Mouse (Mus musculus) myocyte (in vitro differentiated cells): ENCODE results near the gene Glb1. TPM values are rescaled to one million over a fixed set of nuclear protein-coding genes. Genes with fewer than 3 reads are reported as not detected.
"Not testable (repeated sequence)": the region's sequence is repeated elsewhere in the genome, so short reads cannot be mapped to it uniquely, and the experiment has no call there.

Experiments
- H3K27me3 ChIP-seq: one replicate; pipeline ENCODE4 v1.6.1; 2011; ENCODE audit not compliant: control insufficient read depth, insufficient read depth, insufficient read length
- H3K36me3 ChIP-seq: one replicate; pipeline ENCODE4 v1.6.1; 2011; ENCODE audit not compliant: control insufficient read depth, insufficient read depth
- H3K4me2 ChIP-seq: one replicate; pipeline ENCODE4 v1.6.1; 2011; ENCODE audit warnings: low read depth, control low read depth
- H3K4me3 ChIP-seq: one replicate; pipeline ENCODE4 v1.5.1; 2011; ENCODE audit warnings: mild to moderate bottlenecking, control low read depth, moderate library complexity
- H3K79me2 ChIP-seq: one replicate; pipeline ENCODE4 v1.6.1; 2011; ENCODE audit not compliant: control insufficient read depth, insufficient read depth
- H3ac ChIP-seq: one replicate; pipeline ENCODE4 v1.6.1; 2011; ENCODE audit not compliant: control insufficient read depth, insufficient read length
- CEBPB ChIP-seq: IDR thresholded peaks from 2 replicates; pipeline ENCODE4 v1.6.1; 2011; ENCODE audit warnings: mild to moderate bottlenecking, moderate library complexity; ENCODE audit not compliant: poor library complexity, insufficient read depth, severe bottlenecking
- E2F4 ChIP-seq: IDR thresholded peaks from one replicate; pipeline ENCODE4 v1.6.1; 2011; ENCODE audit warnings: mild to moderate bottlenecking, control low read depth, moderate library complexity; ENCODE audit not compliant: insufficient read depth
- MAX ChIP-seq: IDR thresholded peaks from one replicate; pipeline ENCODE4 v1.6.1; 2011; ENCODE audit warnings: low read depth, mild to moderate bottlenecking, control low read depth
- MYOD1 ChIP-seq, 3 experiments: IDR thresholded peaks; one replicate each; pipeline ENCODE4 v1.6.1; 2011; ENCODE audit warnings: control low read depth in 2 of 3, low read depth in 2 of 3, mild to moderate bottlenecking in 2 of 3, moderate library complexity in 1 of 3; ENCODE audit not compliant: insufficient read length in 2 of 3, control insufficient read depth in 1 of 3
- MYOG ChIP-seq, 3 experiments: IDR thresholded peaks; one replicate each; pipeline ENCODE4 v1.6.1; 2011; ENCODE audit warnings: control low read depth in 2 of 3, low read depth in 2 of 3, mild to moderate bottlenecking in 2 of 3; ENCODE audit not compliant: insufficient read length in 2 of 3, control insufficient read depth in 1 of 3, insufficient read depth in 1 of 3
- POLR2A ChIP-seq: IDR thresholded peaks from one replicate; pipeline ENCODE4 v1.6.1; 2011; ENCODE audit warnings: low read depth, mild to moderate bottlenecking, control low read depth, moderate library complexity; ENCODE audit not compliant: insufficient read length
- POLR2AphosphoS2 ChIP-seq: IDR thresholded peaks from one replicate; pipeline ENCODE4 v1.6.1; 2011; ENCODE audit warnings: low read depth, control low read depth; ENCODE audit not compliant: insufficient read length
- REST ChIP-seq: IDR thresholded peaks from one replicate; pipeline ENCODE4 v1.6.1; 2011; ENCODE audit warnings: mild to moderate bottlenecking, control low read depth, moderate library complexity; ENCODE audit not compliant: insufficient read depth, insufficient read length
- SRF ChIP-seq: IDR thresholded peaks from one replicate; pipeline ENCODE4 v1.6.1; 2011; ENCODE audit warnings: low read depth; ENCODE audit not compliant: control insufficient read depth, insufficient read length
- TCF12 ChIP-seq: IDR thresholded peaks from one replicate; pipeline ENCODE4 v1.6.1; 2011; ENCODE audit warnings: mild to moderate bottlenecking, control low read depth; ENCODE audit not compliant: poor library complexity, insufficient read depth, severe bottlenecking
- USF1 ChIP-seq: IDR thresholded peaks from one replicate; pipeline ENCODE4 v1.6.1; 2011; ENCODE audit warnings: low read depth, mild to moderate bottlenecking, control low read depth, moderate library complexity
- polyA plus RNA-seq: library from polyadenylated mRNA; unstranded; fragments of >200 nt; fragmentation: generic; extraction: Trizol; gene quantifications from one replicate; pipeline ENCODE4 v1.2.1, GENCODE M21; 2012; ENCODE audit warnings: missing spikeins

The Glb1 gene
- polyA plus RNA-seq = 30.1 TPM

GRCm38 (mm10) chr9:114400949-114401684 lies at the start of gene Glb1, which contains the start of gene Tmppe:
Gene Glb1 (plus strand): TSS chr9:114401076.
Gene Tmppe (plus strand): TSS chr9:114401105.
- Histone ChIP-seq H3K27me3 (no peaks in the 10 kb centered on the region), H3K79me2 (peaks cover 14% of the 10 kb centered on the region), H3K4me2 (peak within 1 kb of the TSS; percentile 84), H3K4me3 (peak within 1 kb of the TSS; percentile 55), H3K36me3 (no peaks in the 10 kb centered on the region), H3ac (peak within 1 kb of the TSS; percentile 49)
- TF ChIP-seq REST (no peak), USF1 (peak; percentile 94), POLR2A (peak; percentile 86), MYOG (IDR thresholded peaks at IDR 0.05; ENCODE audit: control insufficient read depth in 1 of 3, insufficient read depth in 1 of 3, insufficient read length in 2 of 3, low read depth in 2 of 3) (peak; percentile 33 to 84 (median 49)), CEBPB (no peak), POLR2AphosphoS2 (peak; percentile 89), SRF (no peak), MYOD1 (IDR thresholded peaks at IDR 0.05; ENCODE audit: control insufficient read depth in 1 of 3, insufficient read length in 2 of 3, low read depth in 2 of 3) (peak in 2 of 3 experiments; percentile 85)

GRCm38 (mm10) chr9:114367783-114368470 lies 32.9 kb upstream of the Glb1 start:
- TF ChIP-seq TCF12 (no peak), POLR2A (no peak), USF1 (no peak), MYOG (IDR thresholded peaks at IDR 0.05; ENCODE audit: control insufficient read depth in 1 of 3, insufficient read depth in 1 of 3, insufficient read length in 2 of 3, low read depth in 2 of 3) (no peak)
- Histone ChIP-seq H3K4me3 (peak overlapping the region; percentile 7), H3ac (no peak overlapping the region), H3K4me2 (peak overlapping the region; percentile 58), H3K27me3 (no peaks in the 10 kb centered on the region), H3K36me3 (no peaks in the 10 kb centered on the region), H3K79me2 (no peaks in the 10 kb centered on the region)

GRCm38 (mm10) chr9:114368471-114368858 lies 32.4 kb upstream of the Glb1 start:
- no peaks in the 10 kb centered on the region for H3K79me2 ChIP-seq
- peak overlapping the region; percentile 7 for H3K4me3 ChIP-seq
- peak overlapping the region; percentile 58 for H3K4me2 ChIP-seq
- no peak overlapping the region for H3ac ChIP-seq
- no peak for TF ChIP-seq E2F4
- no peak for TF ChIP-seq MAX
- no peak for TF ChIP-seq MYOG (IDR thresholded peaks at IDR 0.05; ENCODE audit: control insufficient read depth in 1 of 3, insufficient read depth in 1 of 3, insufficient read length in 2 of 3, low read depth in 2 of 3)
- TF ChIP-seq POLR2A = no peak
- no peak for TF ChIP-seq REST
- TF ChIP-seq USF1 = no peak
- no peak for TF ChIP-seq SRF
- H3K27me3 ChIP-seq = no peaks in the 10 kb centered on the region
- no peaks in the 10 kb centered on the region for H3K36me3 ChIP-seq

DNA sequence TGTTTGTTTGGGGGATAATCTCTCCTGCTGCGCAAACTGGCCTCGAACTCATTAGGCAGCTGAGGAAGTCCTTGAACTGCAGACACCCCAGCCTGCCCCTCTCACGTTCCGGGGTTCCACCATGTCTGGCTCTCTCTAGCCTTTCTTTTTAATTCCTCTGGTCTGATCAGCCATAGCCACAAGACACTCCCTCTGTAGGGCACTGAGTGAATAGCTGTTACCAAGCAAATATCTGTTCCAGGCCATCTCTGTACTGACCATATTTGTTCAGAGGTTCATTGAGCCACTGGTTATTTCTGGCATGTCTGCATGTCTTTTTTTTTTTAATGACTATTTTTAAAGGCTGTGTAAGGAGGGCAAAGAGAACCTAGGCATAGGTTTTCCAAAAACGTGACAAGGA lies 31.5 kb upstream of the Glb1 start:
- H3K27me3 ChIP-seq, H3K4me3 ChIP-seq, H3K79me2 ChIP-seq, H3K4me2 ChIP-seq, H3K36me3 ChIP-seq, H3ac ChIP-seq: not testable (repeated sequence)

- H3K79me2 ChIP-seq, H3K4me2 ChIP-seq, H3K36me3 ChIP-seq, H3ac ChIP-seq, H3K27me3 ChIP-seq, H3K4me3 ChIP-seq: not testable (repeated sequence)
Observed at GRCm38 (mm10) chr9:114371717-114372116, 29.2 kb upstream of the Glb1 start.

DNA sequence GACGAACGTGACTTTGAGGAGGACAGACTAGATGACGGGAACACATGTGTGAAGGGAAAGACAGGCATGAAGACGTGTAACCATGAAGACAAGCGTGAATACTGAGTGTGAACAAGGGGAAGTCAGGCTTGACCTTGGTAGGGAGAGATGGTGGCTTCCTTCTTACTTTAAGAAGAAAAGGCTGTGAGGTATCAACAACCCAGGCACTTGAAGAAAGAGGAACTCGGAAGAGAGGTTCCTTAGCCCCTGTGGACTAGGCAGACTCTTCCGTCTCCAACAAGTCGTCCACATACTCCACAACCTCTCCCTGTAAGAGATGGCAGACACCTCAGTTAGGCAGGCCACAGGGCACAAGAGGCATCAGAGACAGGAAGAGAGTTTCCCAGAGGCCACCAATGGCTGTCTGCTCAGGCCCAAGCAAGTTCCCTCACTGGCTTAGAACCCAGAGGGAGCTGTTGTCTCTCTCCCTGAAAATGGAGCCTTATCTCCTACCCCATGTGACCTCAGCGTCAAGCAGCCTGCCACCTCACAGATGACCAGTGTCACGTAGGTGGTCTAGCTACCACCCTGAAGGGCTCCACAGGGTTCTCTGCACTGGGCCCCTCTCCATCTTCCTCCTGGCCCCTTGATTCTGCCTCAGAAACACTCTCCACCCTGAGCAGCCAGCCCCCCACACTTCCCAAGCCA lies 25.5 kb upstream of the Glb1 start:
- Histone ChIP-seq H3K4me3 (no peak overlapping the region), H3K36me3 (no peaks in the 10 kb centered on the region), H3ac (no peak overlapping the region), H3K27me3 (no peaks in the 10 kb centered on the region), H3K79me2 (no peaks in the 10 kb centered on the region), H3K4me2 (no peak overlapping the region)
- no peak for TF ChIP-seq MYOG (IDR thresholded peaks at IDR 0.05; ENCODE audit: control insufficient read depth in 1 of 3, insufficient read depth in 1 of 3, insufficient read length in 2 of 3, low read depth in 2 of 3)
- TF ChIP-seq USF1 = no peak
- no peak for TF ChIP-seq POLR2AphosphoS2
- TF ChIP-seq CEBPB = no peak
- TF ChIP-seq MYOD1 (IDR thresholded peaks at IDR 0.05; ENCODE audit: control insufficient read depth in 1 of 3, insufficient read length in 2 of 3, low read depth in 2 of 3) = no peak
- no peak for TF ChIP-seq SRF
- TF ChIP-seq MAX = no peak
- TF ChIP-seq POLR2A = no peak
- TF ChIP-seq E2F4 = no peak
